Mouse (Mus musculus): ENCODE data around the gene Arrb1. TPM values are rescaled to one million over a fixed set of nuclear protein-coding genes. Genes with fewer than 3 reads are reported as not detected.
"Not testable (repeated sequence)": the region's sequence is repeated elsewhere in the genome, so short reads cannot be mapped to it uniquely, and the experiment has no call there.

The Arrb1 gene
- polyA plus RNA-seq (2012; rRNA removed): 37.9 and 42.6 TPM in 2 replicates

DNA sequence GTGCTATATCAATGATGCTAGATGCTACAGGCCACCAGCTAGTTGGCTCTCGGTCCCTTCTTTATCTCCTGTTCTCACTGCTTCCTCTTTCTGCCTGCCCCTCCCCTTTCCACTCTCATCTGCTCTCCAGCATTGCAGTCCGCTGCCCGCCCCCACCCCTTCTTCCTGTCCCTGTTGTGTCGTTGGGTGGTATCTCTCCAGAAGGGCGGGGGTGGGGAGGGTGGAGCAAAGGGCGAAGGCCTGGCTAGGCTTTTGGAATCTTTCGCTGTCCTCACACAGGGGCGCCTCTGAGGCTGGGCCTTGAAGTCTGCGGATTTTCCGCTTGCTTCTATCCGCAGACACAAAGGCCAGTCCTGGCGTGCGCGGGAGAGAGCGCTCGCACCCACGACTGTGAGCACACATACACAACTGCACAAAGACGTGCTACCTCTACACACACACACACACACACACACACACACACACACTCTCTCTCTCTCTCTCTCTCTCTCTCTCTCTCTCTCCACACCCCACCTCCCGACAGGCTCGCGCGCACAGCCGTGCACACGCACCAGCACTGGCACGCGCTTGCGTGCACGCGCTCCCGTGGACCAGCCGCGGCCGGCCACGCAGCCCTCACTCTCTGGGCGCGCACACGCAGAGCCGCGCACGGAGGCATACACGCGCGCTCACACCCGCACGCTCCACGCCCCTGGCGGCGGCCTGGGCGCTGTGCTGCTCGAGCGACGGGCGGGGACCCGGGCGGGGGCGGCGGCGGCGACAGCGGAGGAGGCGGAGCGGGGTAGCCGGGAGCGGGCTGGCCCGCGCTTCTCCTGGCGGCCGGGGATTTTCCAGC lies at the start of gene Arrb1:
Gene Arrb1 (plus strand): TSS at position 566 of the 835 bp plus-strand sequence.
- no peak for DNase-seq (ENCODE audit: low read depth)

DNA sequence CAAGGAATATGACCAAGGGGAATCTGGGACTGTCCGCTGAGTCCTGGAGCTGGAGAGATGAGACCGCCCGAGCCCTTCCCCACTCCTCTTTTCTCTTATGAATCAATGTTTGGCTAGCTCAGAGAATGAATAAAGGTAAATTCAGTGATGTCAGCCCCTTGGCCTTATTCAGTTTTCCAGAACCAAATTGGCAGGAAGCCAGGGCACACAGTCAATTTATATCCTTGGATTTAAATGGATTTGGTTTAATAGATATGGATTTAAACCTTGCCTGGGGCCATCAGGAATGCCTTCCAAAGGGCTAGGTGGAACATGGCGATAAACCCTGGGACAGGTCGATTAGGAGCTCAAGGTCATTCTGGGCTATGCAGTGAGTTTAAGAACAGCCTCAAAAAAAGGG lies 45.6 kb upstream of the Arrb1 start:
- no peak for DNase-seq (ENCODE audit: low read depth)

DNA sequence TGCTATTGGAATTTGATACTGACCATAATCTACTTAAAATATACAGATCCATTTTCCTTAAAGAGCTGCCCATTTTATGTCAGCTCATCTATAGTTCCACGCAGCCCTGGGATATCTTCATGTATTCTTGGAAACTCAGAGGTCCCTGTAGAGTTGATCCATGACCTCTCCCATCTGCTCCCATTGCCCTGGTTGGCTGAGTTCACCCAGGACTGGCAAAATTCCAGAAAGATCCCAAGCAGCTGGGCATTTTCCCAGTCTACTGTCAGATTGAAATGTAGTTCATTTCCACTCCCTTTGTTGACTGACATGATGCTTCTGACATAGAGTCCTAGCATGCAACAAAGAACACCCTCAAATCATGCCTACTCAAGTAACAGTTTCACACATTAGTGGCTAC lies 36.1 kb upstream of the Arrb1 start:
- DNase-seq (ENCODE audit: low read depth): no peak

- DNase-seq (ENCODE audit: low read depth): no peak
Measured at GRCm38 (mm10) chr7:99500201-99500600, 35.1 kb upstream of the Arrb1 start.

- DNase-seq (ENCODE audit: low read depth): no peak
Measured at GRCm38 (mm10) chr7:99500655-99501054, 34.6 kb upstream of the Arrb1 start.

DNA sequence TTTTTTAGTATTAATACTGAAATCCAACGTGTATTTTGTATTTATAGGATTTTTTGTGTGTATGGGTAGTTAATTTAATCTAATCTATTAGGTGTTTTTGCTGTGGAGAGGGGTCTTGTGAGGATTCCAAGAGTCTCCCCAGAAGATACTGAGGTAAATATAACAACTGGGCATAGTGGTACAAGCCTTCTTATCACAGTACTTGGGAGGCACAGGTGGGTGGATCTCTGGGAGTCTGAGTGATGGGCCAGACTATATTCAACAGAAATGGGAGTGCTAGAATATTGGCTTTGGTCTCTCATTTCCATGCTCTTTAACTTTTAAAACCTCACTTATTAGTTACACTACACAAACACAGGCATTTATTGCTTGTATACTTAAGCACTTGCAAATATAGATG lies 34.1 kb upstream of the Arrb1 start:
- no peak for DNase-seq (ENCODE audit: low read depth)

DNA sequence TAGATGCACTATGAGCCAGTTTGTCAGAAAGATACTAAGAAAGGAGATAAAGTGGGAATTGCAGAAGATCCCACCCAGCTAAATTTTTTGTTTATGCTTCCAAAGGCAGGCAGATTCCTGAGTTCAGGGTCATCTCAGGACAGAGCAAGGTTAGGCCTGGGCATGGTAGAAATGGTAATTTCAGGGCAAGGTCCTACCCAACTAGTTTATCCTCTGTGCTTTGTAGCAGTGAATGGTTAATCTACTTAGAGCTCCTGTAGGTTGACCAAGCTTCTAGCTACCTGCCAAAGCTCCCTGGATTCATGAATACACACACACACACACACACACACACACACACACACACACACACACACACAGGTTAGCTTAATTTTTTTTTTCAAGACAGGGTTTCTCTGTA lies 30.7 kb upstream of the Arrb1 start:
- no peak for DNase-seq (ENCODE audit: low read depth)

- not testable (repeated sequence) for DNase-seq (ENCODE audit: low read depth)
Measured at GRCm38 (mm10) chr7:99508187-99508586, 27.1 kb upstream of the Arrb1 start.

DNA sequence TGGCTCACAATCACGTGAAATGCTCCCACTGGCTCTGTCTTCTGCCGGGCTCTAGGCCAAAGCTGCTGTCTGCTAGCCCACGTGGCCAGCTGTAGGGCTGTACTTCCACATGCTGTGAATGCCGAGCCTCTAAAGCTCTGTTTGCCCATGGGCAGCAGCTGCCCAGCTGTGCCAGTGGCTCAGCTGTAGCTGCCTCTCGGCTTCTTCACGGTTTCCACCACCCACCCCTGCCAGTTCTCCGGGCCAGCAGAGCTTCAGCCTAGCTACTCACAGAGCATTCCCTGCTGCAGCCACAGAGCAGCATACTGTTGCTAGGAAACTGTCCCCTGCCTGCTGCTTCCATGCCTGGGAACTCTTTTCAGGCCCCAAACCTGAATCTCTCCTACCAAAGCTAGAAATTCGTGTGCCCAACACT lies 25.2 kb upstream of the Arrb1 start:
- DNase-seq (ENCODE audit: low read depth): no peak

GRCm38 (mm10) chr7:99516092-99516813 lies 19.0 kb upstream of the Arrb1 start:
- DNase-seq (ENCODE audit: low read depth): no peak

- DNase-seq (ENCODE audit: low read depth): no peak
Measured at GRCm38 (mm10) chr7:99516814-99517157, 18.5 kb upstream of the Arrb1 start.

- no peak for DNase-seq (ENCODE audit: low read depth)
Measured at GRCm38 (mm10) chr7:99518954-99519644, 16.2 kb upstream of the Arrb1 start.

- no peak for DNase-seq (ENCODE audit: low read depth)
Measured at GRCm38 (mm10) chr7:99523121-99523520, 12.1 kb upstream of the Arrb1 start.

- DNase-seq (ENCODE audit: low read depth): no peak
Measured at GRCm38 (mm10) chr7:99523837-99524236, 11.4 kb upstream of the Arrb1 start.

DNA sequence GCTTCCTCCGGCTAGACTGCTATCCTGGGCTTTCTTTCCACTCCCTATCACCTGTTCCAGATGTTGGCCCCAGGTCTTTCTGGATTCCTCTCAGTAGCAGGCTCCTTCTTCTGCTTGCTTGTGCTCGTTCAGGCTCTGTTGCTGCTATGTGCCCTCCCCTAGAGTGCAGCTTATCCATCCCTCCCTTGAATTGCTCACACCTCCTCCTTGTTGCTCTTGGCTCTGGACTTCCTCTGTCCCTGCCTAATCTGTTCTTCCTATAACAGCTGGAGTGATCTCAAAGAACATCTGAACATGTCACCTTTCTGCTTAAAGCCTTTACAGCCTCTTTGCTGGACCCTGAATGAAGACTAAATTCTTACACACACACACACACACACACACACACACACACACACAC lies 6.7 kb upstream of the Arrb1 start:
- DNase-seq (ENCODE audit: low read depth): no peak

- no peak for DNase-seq (ENCODE audit: low read depth)
Measured at GRCm38 (mm10) chr7:99529410-99529809, 5.9 kb upstream of the Arrb1 start.

DNA sequence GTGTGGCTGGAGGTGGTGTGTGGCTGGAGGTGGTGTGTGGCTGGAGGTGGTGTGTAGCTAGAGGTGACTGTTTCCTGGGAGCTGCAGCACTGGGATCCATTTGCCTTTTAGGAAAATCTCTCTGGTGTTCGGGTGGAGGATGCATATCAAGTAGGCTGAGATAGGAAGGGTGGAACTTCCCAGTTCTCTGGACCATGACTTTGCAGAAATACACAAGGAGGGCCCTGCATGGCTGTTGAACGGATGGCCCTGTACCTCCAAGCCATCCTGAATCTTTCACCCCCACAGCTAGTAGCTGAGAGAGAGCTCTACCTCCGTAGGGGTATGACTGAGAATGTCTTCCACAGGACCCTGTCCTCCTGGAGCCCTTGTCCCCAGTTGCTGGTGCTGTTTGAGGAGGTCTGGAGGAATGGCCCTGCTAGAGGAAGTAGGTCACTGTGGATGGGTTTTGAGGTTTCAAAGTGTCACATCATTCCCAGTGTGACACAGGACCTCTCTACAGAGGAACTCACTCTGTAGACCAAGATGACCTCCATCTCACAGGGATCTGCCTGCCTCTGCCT lies 3.8 kb upstream of the Arrb1 start:
- no peak for DNase-seq (ENCODE audit: low read depth)

DNA sequence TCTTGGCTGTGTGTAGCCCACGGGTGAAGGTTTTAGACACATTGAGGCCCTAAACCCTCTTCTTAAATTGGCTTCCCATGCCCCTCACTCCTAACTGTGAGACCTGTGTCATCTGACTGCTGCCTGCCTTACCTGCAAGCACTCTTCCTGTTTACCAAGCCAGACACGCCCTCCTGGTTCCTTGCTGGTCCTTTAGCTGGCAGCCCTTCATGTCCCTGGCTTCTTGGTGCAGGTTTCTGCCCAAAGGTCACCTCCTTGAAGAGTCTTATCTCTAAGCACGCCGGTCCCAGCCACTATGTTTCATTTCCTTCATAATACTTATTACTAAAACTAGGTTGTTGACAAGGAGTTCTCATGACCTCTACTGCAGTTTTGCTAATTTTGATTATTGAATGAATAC lies 2.7 kb upstream of the Arrb1 start:
- no peak for DNase-seq (ENCODE audit: low read depth)

- DNase-seq (ENCODE audit: low read depth): no peak
Measured at GRCm38 (mm10) chr7:99533600-99533999, 1.7 kb upstream of the Arrb1 start.

DNA sequence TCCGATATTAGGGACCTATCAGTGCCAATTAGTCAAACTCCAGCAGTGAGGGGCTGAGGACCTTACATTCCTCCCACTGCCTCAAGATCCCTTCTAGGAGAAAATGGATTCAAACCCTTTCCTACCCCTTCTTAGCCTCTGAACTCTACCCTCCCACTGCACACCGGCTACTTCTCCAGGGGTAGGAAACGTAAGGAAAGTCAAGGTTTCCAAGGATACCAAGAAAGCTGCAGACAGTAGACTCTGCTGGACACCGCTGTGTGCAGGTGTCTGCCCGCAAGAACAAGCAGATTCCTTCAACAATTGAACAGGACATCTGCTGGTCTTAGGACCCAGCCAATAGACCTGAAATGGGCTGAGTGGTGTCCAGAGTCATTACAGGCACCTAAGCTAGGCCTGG lies 765 bp upstream of the Arrb1 start:
- no peak for DNase-seq (ENCODE audit: low read depth)

DNA sequence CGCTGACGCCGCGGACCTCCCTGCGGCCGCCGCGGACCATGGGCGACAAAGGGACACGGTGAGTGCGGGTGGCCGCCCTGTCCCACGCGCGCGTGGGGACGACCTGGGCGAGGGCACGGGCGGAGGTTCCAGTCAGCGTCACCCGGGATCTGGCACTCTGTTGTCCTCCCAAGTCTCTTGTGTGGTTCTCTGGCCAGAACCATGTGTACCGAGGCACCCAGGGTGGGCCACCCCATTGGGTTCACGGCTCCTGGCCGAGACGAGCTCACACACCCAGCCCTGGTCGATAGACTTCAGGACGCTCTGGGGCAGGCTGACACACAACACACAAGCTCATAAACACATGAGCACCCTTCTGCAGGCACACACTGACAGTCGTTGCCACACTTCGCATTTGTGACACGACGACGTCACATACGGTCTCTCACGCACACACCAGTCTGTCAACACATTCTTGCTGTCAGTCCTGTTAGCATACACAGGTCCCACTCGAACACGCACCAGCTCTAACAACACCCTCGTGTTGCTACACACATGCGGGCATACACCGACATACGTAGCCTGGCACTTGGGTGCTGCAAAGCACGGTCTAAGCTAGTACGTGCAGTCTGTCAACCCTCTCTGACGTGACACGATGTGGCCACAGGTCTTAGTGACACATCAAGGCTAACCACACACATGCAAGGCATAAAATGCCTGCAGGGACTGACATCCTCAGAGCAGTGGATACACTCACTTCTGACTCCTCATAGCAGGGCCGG lies 655 bp downstream of the Arrb1 start:
- DNase-seq (ENCODE audit: low read depth): no peak
